Mouse (Mus musculus) adrenal gland, adult 2 months (tissue): ENCODE measurements around the gene Tifa. TPM values are rescaled to one million over a fixed set of nuclear protein-coding genes. Genes with fewer than 3 reads are reported as not detected.

ENCODE experiments used
- DNase-seq: peaks from one replicate; pipeline ENCODE4 v3.0.0; 2021
- polyA plus RNA-seq: library from polyadenylated mRNA; depleted of rRNA; stranded (reverse); fragments of >200 nt; gene quantifications from 2 replicates; pipeline ENCODE4 v1.2.3, GENCODE M21; 2012
- total RNA-seq, 2 experiments: library from RNA; stranded (reverse); gene quantifications; 2 replicates each; pipeline ENCODE4 v1.2.3; 2021

Tifa gene
- total and polyA plus RNA-seq, 3 experiments: 3.4 to 23.6 (median 6.5) TPM

DNA sequence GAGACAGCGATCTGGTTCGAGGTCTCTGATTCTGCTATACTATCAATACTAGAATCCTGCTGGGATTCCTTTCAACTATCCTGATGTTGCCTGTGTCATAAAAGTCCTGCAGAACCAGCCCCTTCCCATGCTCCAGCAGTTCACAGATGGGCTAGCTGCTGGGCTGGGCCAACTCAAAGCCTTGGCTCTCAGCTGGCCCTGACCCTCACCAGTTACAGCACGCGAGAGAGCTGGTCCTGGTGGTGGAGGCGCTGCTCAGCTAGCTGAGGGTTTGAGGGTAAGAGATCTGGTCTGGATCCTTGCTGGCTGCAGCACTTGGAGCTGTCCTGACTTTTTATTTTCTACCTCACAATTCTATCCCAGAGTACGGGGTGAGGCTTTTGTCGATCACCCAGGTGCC lies 36.9 kb downstream of the Tifa start:
- no peak for DNase-seq

GRCm38 (mm10) chr3:127827123-127827522 lies 37.5 kb downstream of the Tifa start:
- DNase-seq: no peak

DNA sequence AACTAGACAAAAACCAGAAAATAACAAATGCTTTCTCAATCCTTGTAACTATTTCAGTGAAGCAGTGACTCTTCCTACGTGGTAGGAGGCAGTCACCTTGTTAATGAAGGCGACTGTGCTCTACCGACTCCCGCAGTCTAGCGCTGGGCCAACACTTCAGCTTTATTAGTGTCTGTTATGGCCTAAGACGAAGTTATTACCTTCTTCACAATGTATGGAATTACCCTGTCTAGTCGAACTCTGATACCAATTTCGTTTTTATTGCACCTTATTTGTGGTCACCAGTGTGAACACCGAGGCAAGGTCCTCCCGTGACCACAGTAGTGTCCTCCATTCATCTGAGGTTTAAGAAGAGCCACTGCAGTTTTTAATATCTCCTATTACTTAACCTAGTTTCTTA lies 40.6 kb downstream of the Tifa start:
- no peak for DNase-seq

GRCm38 (mm10) chr3:127831079-127831478 lies 41.5 kb downstream of the Tifa start:
- no peak for DNase-seq

DNA sequence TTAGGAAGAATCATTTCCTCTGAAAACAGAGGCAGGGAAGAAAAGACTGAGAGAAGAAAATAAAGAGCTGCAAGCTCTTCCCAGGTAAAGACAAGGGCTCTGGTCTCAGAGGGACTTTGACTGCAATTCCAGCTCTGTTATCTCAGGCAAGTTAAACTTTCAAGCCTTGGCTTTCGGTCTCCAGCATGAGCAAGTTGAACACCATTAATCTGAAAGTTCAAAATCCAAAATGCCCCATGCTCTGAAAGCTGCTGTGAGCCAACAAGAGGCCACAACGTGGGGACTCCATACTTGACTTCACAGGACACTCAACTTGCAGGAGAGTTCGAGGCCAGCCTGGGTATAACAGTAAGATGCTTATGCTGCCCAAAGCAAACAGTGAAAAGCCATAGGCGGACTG lies 44.4 kb downstream of the Tifa start:
- DNase-seq: no peak

- no peak for DNase-seq
Measured at GRCm38 (mm10) chr3:127835594-127835993, 46.0 kb downstream of the Tifa start.

DNA sequence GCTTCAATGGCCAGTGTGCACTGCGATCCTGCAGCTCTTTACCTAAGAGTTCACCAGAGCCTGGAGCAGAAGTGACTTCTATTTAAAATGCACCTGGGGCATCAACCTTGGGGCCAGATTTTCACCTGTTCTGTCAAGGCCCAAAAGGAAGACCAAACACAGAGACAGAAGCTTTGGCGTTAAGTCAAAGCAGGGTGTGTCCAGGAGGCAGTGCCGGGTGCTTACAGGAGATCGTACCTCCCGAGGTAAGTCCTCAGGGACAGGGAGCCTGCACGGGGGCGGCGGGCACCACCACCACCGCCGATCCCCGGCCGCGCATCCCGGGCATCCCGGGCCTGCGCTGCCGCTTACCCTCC lies 47.2 kb downstream of the Tifa start:
- no peak for DNase-seq

DNA sequence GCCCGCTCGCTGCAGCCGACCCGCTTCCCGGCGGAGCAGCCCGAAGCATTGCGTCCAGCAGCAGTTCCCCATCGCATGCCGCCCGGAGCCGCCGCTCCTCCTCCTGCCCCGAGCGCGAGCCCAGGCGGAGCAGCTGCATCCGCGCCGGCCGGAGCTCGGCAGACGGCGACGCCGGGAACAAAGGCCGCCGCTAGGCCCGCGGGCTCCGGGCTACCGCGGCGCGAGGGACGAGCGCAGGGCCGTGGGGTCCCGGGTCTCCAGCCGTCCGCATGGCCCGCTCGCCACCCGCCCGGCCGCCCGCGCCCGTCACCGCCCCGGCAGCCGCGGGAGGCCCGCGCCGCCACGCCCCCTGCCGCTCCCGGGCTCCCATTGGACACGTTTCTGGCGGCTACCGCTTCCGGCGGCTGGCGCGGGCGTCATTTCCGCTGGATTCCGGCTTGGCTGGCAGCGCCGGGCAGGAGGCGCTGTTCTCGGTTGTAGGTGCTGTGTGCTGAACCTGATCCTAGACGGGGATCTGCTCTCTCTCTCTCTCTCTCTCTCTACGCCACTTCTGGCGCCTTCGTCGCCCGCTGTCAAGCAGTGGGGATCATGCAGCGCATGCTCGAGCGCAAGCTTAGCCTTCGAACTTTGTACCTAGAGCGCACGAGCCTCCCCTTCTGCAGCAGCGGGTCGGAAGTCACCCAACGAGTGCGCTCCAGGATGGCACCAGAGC lies 47.7 kb downstream of the Tifa start, which contains the start of gene Ap1ar:
Gene Ap1ar, minus strand, starts transcription at position 370 of the 712 bp plus-strand sequence.
- peak; percentile 97 for DNase-seq

DNA sequence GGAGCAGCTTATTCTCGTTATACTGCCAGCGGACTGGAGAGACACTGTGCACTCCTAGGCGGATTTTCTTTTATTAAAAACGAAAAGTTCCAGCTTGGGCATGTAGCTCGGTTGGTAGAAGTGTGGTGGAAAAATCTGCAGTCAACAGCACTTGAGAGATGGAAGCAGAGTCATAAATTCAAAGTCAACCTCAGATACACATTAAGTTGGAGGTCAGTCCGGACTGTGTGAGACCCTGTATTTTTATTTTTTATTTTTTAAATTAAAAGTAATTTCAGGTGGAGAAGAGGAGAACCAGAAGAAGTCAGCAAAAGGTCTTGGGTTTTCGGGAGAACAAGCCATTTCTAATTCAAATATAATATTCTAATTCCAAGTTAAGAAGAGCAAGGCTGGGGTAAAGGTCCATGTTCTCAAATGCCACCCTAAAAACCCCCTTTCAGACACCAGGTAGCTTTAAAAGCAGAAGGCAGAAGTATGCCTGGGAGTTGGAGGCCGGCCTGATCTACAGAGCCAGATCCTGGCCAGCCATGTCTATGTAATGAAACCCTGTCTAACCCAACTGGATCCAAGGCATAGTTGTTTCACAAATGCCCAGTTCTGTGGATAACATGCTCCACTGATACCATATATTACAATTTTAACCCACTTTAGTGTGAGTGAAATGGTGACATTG lies 48.5 kb downstream of the Tifa start:
- DNase-seq: no peak

DNA sequence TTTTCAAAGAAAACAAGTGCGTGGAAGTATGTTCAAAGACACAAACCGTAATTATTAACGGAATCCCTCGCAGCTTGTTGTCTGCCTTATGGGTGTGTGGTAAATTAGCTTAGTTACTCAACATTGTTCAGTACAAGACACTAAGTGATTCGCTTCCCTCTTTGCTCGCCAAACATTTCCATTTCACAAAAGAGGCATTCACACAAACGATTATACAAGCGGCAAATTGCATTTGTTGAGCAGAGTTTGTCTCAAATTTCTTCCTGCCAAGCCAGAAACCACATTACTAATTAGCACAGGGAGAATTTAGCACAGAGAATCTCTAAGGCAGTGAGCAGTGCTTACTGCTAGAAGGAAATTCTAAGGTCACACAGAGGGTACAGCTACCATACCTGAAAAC lies 52.3 kb downstream of the Tifa start:
- DNase-seq: no peak

- DNase-seq: peak; percentile 15
Measured at GRCm38 (mm10) chr3:127843324-127843940, 53.8 kb downstream of the Tifa start.

- peak; percentile 60 for DNase-seq
Measured at GRCm38 (mm10) chr3:127843941-127844327, 54.3 kb downstream of the Tifa start.

DNA sequence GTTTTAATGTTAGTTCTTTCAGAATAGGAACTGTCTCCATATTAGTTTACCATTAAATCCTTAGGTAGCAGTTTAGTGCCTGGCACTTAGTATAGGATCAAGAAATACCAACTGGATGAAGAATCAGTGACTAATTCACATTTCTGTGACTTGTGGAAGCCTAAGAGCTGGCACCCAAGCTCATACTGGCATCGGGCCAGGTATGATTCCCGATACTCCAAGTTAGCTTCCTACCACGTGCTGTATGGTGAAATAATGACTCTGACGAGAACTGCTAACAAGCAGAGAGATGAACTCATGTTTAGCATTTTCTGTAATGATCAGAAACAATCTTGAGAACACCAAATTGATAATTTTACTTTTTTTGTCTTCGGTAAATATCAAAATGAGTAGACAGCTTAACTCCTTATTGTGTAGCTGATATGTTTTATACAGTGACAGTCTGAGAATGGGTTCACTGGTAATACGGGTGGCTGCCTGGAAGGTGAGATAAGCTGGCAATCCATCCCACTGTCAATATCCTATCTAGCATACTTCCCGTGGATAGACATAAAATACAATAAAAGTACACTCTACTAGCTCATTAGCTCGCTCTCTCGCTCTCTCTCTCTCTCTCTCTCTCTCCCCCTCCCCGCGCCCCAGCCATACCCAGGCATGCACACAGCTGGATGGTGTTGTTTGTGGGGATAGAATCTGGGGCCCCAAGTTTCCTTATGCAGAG lies 58.6 kb downstream of the Tifa start:
- peak; percentile 70 for DNase-seq

DNA sequence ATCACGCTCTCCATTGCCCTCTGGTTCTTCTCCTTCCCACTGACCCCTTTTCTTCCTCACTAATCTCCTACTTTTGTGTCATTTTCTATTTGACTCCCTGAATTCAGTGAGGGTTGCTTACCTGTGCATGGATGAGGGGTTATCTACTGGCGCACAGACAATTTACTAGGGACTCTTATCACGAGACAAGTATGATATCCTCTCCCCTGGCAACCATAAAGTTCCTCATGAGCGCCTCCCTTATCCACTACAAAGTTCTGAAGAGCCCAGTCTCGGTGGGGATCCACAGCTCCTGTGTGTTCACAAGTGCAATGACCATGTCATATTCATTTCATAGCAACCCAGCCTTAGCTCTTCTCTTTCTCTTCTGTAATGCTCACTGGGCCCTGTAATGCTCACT lies 60.3 kb downstream of the Tifa start:
- no peak for DNase-seq

- DNase-seq: no peak
Measured at GRCm38 (mm10) chr3:127850776-127851646, 61.4 kb downstream of the Tifa start.

DNA sequence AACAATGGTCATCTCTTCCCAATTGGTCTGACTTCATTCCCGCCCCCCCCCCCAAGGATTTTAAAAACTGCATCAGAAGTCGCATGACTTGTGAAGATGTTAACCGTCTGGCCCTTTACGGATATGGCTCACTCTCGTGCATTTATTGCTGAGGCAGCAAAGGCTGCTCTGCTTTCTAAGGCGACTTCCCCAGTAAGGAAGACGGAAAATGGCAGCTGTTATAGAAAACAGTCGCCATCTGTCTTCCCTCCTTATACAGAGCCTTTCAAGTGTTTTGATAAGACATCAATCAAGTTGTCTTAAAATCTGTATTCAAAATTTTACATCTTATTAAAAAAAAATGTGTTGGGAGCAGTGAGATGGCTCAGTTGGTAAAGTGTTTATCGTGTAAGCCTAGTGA lies 63.1 kb downstream of the Tifa start:
- no peak for DNase-seq

DNA sequence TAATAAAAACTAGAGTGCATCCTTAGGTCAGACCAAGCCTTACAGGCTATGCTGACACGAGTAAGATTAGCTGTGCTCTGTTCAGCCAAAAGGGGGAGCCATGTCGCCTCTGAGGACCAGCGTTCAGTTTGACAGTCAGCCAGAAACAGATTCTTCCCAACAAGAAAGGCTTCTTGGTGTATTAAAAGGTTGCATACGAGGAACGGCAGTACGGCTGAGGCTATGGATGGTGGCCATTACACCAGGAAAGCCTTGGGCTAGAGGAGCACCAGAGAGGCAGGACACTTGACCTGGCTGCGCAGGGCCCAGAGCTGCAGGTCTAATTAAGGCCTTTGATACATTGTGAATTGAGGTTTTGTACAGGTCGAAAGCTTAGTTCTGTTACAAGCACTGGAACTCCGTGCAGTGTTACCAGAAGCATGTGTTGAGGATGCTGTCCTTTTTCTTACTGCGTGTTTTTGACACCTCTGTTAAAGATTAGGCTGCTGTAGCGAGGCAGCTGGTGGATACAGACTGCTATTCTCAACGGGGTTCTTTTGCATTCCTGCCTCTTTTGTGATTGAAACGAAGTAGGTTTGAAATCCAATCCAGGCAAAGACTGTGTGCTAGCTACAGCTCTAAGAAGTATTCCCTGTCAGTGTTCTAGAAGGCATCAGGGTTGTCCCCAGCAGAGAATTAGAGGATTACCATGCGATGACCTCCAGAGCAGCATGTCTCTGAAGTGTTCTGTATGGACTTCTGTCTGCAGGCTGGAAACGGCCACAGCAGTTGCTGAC lies 64.0 kb downstream of the Tifa start:
- peak; percentile 70 for DNase-seq

DNA sequence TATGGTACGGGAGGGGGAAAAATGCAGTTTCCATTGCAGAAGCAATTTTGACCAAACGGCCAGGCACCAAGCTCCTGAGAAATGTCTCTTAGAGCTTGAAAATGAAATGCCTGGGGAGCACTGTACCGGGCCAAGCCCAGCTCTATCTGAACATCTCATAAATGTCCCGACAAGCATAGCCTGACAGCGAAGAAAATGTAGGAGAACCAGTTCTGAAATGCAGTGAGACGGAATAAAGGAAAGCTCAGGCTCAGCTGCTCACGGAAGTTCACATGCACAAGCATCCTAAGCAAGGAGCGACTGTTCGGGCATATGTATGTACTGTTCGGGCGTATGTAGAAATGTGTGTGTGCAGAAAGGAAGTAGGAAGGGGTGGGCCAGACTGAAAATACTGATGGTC lies 71.7 kb downstream of the Tifa start:
- DNase-seq: no peak

DNA sequence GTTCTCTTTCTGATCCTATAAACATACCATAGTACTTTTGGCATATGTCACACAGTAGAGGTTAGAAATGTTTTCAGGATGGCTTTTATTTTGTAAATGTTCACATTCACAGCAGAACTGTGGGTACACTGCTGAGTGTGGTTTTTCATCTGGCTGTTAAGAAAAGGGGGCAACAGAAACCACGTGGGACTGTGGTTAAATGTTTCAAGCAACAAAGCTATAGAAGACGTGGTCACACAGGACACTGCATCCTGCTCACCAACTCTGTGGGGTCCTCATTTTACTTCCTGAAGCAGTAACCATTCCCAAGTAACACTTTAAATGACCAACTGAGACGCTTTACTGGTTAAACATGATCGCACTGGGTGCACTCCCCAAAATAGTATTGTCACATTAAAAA lies 72.9 kb downstream of the Tifa start:
- DNase-seq: no peak

GRCm38 (mm10) chr3:127863571-127863970 lies 74.0 kb downstream of the Tifa start:
- no peak for DNase-seq

DNA sequence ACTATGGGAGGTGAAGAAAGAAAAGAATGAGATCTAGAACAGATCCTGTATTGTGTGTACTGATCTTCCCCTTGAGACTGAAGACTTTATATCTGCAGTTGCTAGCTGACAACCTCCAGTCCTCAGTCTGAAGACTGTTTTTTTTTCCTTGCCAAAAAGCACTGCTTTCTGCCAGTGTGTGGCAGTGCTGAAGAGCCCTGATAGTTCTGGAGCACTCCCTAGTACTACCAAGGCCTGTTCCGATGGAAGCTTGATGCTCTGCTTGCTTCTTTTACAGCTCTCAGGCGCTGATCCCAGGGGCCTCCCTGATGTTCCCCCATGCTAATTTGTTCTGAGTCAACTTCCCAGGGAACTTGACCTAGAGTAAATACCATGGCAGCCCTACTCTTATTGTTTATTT lies 74.6 kb downstream of the Tifa start:
- DNase-seq: no peak
